Mouse (Mus musculus) G1E (cell line): Measurements from ENCODE around the gene Alg5. TPM values are rescaled to one million over a fixed set of nuclear protein-coding genes. Genes with fewer than 3 reads are reported as not detected.
A peak's percentile ranks its signal among the peaks of the same experiment; 100 is the strongest.
"Not testable (repeated sequence)": the region's sequence is repeated elsewhere in the genome, so short reads cannot be mapped to it uniquely, and the experiment has no call there.

Experiments used
- ATAC-seq: 2 replicates; pipeline ENCODE4 v1.8.0; 2016; ENCODE audit warnings: mild to moderate bottlenecking; ENCODE audit not compliant: insufficient number of reproducible peaks, poor library complexity, low FRiP score, severe bottlenecking; ENCODE audit errors: extremely low read depth
- DNase-seq: peaks from one replicate; pipeline ENCODE4 v3.0.0; 2012; ENCODE audit warnings: low spot score
- H3K27me3 ChIP-seq: 2 replicates; pipeline ENCODE4 v1.6.1; 2012; ENCODE audit warnings: mild to moderate bottlenecking, low read length, inconsistent platforms; ENCODE audit not compliant: insufficient read depth
- H3K36me3 ChIP-seq: replicated peaks from 2 replicates; pipeline ENCODE3; 2012; ENCODE audit warnings: mild to moderate bottlenecking, inconsistent platforms
- H3K4me1 ChIP-seq: 2 replicates; pipeline ENCODE4 v1.6.1; 2012; ENCODE audit warnings: low read depth, low read length, inconsistent platforms, mixed read lengths; ENCODE audit not compliant: insufficient read depth
- H3K4me3 ChIP-seq: 2 replicates; pipeline ENCODE4 v1.5.1; 2012; ENCODE audit warnings: low read depth, mild to moderate bottlenecking, inconsistent platforms, low read length, moderate library complexity, mixed read lengths
- H3K9me3 ChIP-seq: replicated peaks from 2 replicates; pipeline ENCODE4 v1.6.1; 2012; ENCODE audit warnings: inconsistent platforms
- CTCF ChIP-seq: IDR thresholded peaks from 2 replicates; pipeline ENCODE4 v1.5.1; 2012; ENCODE audit warnings: low read depth, low read length, inconsistent platforms, mixed read lengths
- GATA1 ChIP-seq: IDR thresholded peaks from 2 replicates; pipeline ENCODE4 v1.6.1; 2012; ENCODE audit warnings: borderline replicate concordance, low read length, inconsistent platforms, mixed read lengths
- GATA2 ChIP-seq: IDR thresholded peaks from 2 replicates; pipeline ENCODE4 v1.6.1; 2012; ENCODE audit warnings: low read depth, low read length, inconsistent platforms, borderline replicate concordance
- POLR2AphosphoS5 ChIP-seq: IDR thresholded peaks from 2 replicates; pipeline ENCODE4 v1.6.1; 2012; ENCODE audit warnings: low read depth, low read length, inconsistent platforms; ENCODE audit not compliant: insufficient replicate concordance
- TAL1 ChIP-seq: conservative IDR thresholded peaks from 2 replicates; pipeline ENCODE4 v1.6.1; 2012; ENCODE audit warnings: low read depth, low read length, inconsistent platforms, mixed read lengths
- polyA plus RNA-seq: library from polyadenylated mRNA; stranded (reverse); fragments of >175 nt; gene quantifications from 2 replicates; pipeline ENCODE4 v1.2.3, GENCODE M21; 2012
- total RNA-seq, 2 experiments: library from RNA; stranded (forward) in 1 of 2; stranded (reverse) in 1 of 2; fragments of 200-1000 nt in 1 of 2; fragments of >200 nt in 1 of 2; fragmentation: Nextera tagmentation in 1 of 2; gene quantifications; 2 replicates each; pipeline ENCODE4 v1.2.3; 2014 to 2017

The Alg5 gene
- total RNA-seq (2014; fragmentation: Nextera tagmentation): 26.1 and 33.9 TPM in 2 replicates
- 20.3 and 22.5 TPM in 2 replicates for total RNA-seq (2017)
- polyA plus RNA-seq: 1.7 and 1.8 TPM in 2 replicates

DNA sequence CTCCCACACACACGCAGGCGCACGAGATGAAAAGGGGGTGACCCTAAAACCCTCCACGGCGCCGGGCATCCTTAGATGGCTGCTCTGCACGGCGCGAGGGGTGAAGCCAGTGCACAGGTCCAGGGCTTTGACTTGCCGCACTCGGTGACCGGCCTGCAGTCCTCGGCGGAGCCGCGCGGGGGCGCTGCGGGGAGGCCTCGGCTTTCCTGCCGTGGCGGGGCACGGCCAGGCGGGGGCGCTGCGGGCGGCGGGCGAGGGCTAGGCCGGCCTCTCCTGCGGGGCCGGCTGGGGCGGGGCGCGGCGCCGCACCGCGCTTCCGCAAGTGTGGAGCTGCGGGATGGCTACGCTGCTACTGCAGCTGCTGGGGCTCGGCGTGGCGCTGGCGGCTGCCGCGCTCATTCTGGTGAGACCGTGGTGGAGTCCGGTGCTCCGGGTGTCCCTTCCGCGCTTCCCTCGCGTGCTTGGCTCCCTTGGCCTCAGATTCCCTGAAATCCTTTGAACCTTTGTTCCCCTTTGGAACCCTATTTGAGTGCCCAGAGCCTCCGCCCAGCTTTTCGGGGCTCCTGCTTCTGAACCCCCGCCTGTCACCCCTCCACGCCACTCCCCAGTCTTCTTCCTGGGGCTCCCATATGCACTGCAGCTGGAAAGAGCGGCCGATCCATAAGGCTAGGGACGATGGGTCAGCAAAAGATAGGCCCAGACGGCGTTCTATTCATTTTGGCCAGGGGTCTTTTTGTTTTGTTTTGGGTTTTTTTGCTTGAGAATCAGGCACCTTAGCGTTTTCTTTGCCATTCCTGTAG lies at the start of gene Alg5, which contains the start of gene Exosc8:
Gene Alg5, plus strand, starts transcription at position 293 of the 800 bp plus-strand sequence.
Gene Exosc8, minus strand, starts transcription at position 147 of the 800 bp plus-strand sequence.
- no peaks in the 10 kb centered on the region for H3K27me3 ChIP-seq
- H3K4me3 ChIP-seq: peak within 1 kb of the TSS; percentile 98
- peaks cover 60% of the 10 kb centered on the region for H3K36me3 ChIP-seq
- ATAC-seq: 0 out of 2 replicates have a peak, but pooled peaks have one; percentile 11
- TF ChIP-seq CTCF (peak; percentile 95), TAL1 (no peak)
- no peaks in the 10 kb centered on the region for H3K9me3 ChIP-seq
- peak; percentile 78 for DNase-seq
- H3K4me1 ChIP-seq: peaks cover 32% of the 10 kb centered on the region

DNA sequence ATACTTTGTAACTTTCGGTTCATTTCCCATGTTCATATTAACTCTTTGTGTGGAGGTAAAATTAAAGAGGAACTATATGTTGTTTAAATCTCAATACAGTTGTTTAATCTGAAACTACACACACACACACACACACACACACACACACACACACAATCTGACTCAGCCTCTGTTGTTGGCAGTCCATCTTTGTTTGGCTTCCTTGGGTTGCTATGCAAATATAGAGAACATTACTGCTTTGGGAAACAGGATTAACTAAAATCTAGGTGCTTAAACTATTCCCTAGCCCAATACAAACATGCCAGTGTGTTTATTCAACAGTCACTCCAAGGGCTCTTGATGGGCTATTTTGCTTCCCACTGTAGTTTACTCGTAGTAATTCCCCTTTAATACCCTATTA lies 48.1 kb upstream of the Alg5 start:
- H3K27me3 ChIP-seq: peaks cover 2% of the 10 kb centered on the region; the same call in 1 of the 2 replicates
- no peaks in the 10 kb centered on the region for H3K9me3 ChIP-seq
- DNase-seq (no peak), ATAC-seq (no peak)
- no peaks in the 10 kb centered on the region for H3K36me3 ChIP-seq
- no peak overlapping the region for H3K4me3 ChIP-seq
- peaks cover 13% of the 10 kb centered on the region for H3K4me1 ChIP-seq
- no peak for TF ChIP-seq GATA2
- TF ChIP-seq TAL1: no peak
- no peak for TF ChIP-seq CTCF
- no peak for TF ChIP-seq POLR2AphosphoS5
- no peak for TF ChIP-seq GATA1

GRCm38 (mm10) chr3:54689091-54689490 lies 46.2 kb upstream of the Alg5 start:
- H3K4me3 ChIP-seq: no peak overlapping the region
- H3K9me3 ChIP-seq: no peaks in the 10 kb centered on the region
- ATAC-seq (no peak), DNase-seq (no peak)
- TF ChIP-seq GATA2: no peak
- TF ChIP-seq TAL1: no peak
- TF ChIP-seq CTCF: no peak
- TF ChIP-seq GATA1: no peak
- TF ChIP-seq POLR2AphosphoS5: no peak
- no peaks in the 10 kb centered on the region for H3K36me3 ChIP-seq
- H3K27me3 ChIP-seq: peaks cover 2% of the 10 kb centered on the region; the same call in 1 of the 2 replicates
- H3K4me1 ChIP-seq: peaks cover 14% of the 10 kb centered on the region

DNA sequence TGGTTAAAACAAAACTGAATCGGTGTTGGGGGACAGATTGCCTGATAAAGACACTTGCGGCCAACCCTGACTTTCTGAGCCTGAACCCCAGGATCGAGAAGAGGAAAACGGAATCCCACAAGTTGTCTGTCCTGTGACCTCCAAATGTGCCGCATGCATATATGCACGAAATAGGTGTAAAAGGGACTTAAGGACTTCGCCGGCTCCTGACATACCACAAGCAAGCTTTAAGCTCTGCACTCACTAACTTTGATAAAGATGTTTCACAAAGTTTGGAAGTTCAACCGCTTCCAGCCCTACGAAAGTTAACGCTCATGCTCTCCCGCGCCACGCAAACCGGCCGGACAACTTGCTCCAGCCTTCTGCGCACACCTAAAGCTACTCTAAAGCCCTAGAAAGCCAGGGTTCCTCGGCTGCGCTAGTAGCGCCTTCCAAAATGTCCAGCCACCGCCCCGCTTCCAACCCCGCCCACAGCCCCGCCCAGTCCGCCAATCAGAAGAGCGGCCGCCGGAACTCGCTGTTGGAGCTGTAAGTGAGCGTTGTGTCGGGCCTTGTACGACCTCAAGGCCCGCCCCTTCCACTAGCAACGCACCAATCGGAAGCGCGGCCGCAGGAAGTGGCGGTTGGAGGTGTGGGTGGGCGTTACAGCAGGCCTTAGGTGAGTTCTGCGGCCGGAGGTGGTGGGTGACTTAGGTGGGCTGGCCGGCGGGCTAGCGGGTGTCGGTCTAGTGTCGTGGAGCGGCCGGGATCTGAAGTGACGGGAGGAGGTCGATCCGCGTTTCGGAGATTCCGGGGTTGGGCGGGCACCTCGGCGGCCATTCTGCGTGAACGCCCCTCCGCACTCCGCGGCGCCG lies 42.9 kb upstream of the Alg5 start, which contains the start of gene Supt20:
Gene Supt20, plus strand, starts transcription at position 606 of the 854 bp plus-strand sequence.
- TF ChIP-seq TAL1: no peak
- no peak for TF ChIP-seq CTCF
- no peak for TF ChIP-seq GATA2
- no peak for TF ChIP-seq GATA1
- TF ChIP-seq POLR2AphosphoS5: no peak
- Histone ChIP-seq H3K9me3 (no peaks in the 10 kb centered on the region), H3K4me3 (peak within 1 kb of the TSS; percentile 85), H3K27me3 (no peaks in the 10 kb centered on the region), H3K4me1 (peaks cover 29% of the 10 kb centered on the region), H3K36me3 (peaks cover 27% of the 10 kb centered on the region)
- DNase-seq (peak; percentile 87), ATAC-seq (peak; percentile 99)

DNA sequence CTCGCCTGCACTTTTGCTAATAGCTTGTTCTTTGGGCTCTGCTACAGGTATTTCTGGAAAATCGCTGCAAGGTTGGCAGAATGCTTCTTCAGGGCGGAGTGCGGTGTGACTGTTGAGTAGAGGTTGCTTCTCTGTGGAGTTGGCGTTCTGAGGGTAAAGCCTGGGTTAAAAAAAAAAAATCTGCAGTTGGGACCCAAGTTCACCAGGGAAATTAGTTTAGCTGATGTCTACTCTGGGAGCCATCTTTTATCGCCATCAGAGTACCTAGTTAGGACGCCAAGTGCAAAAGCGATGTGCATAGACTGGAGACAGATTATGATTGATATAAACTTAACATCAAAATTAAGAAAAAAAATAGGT lies 42.3 kb upstream of the Alg5 start:
- TF ChIP-seq GATA1: no peak
- no peak for TF ChIP-seq CTCF
- ATAC-seq (no peak), DNase-seq (peak; percentile 49)
- H3K4me1 ChIP-seq: peaks cover 29% of the 10 kb centered on the region
- no peaks in the 10 kb centered on the region for H3K9me3 ChIP-seq
- H3K27me3 ChIP-seq: no peaks in the 10 kb centered on the region
- peak overlapping the region; percentile 85 for H3K4me3 ChIP-seq
- peaks cover 33% of the 10 kb centered on the region for H3K36me3 ChIP-seq

GRCm38 (mm10) chr3:54699759-54700301 lies 35.5 kb upstream of the Alg5 start:
- H3K4me3 ChIP-seq: no peak overlapping the region
- H3K4me1 ChIP-seq: peaks cover 18% of the 10 kb centered on the region; the same call in 1 of the 2 replicates
- DNase-seq: no peak
- no peaks in the 10 kb centered on the region for H3K27me3 ChIP-seq
- no peak for ATAC-seq
- no peak for TF ChIP-seq GATA2
- no peak for TF ChIP-seq POLR2AphosphoS5
- no peak for TF ChIP-seq GATA1
- TF ChIP-seq TAL1: no peak
- TF ChIP-seq CTCF: no peak
- H3K36me3 ChIP-seq: peaks cover 78% of the 10 kb centered on the region
- no peaks in the 10 kb centered on the region for H3K9me3 ChIP-seq

GRCm38 (mm10) chr3:54704106-54704505 lies 31.2 kb upstream of the Alg5 start:
- not testable (repeated sequence) for H3K9me3 ChIP-seq, H3K4me1 ChIP-seq, DNase-seq, ATAC-seq, H3K4me3 ChIP-seq, H3K27me3 ChIP-seq
- H3K36me3 ChIP-seq: peaks cover 82% of the 10 kb centered on the region
